ENCODE assay signal across 23 mouse cellular contexts in genomic region chr2:132603706-132604105, GRCm38 (mm10). TPM values are rescaled to one million over a fixed set of nuclear protein-coding genes. Genes with fewer than 3 reads are reported as not detected.
A peak's percentile ranks its signal among the peaks of the same experiment; 100 is the strongest.
DNase-seq lines count a peak whose midpoint lies in the region; TF ChIP-seq lines count a peak whose summit lies in the region.
"Had no signal": no experiment of that assay in that cellular context is flagged by ENCODE, and none has a peak within 500 bp of the region (broad histone marks: within the 10 kb centered on the region; RNA-seq: fewer than 3 reads in every experiment).

No protein-coding gene starts in this region.

- 89% methylated on average over 2 of the region's 2 CpGs for WGBS in macrophage (ENCODE audit: missing documents)

- H3K36me3 ChIP-seq in macrophage (ENCODE audit: inconsistent target): no peaks in the 10 kb centered on the region
- H3K36me3 ChIP-seq: embryonic facial prominence, embryonic 13.5 days; embryonic facial prominence, embryonic 15.5 days; forebrain, embryonic 10.5 days; forebrain, embryonic 12.5 days; G1E had no signal

- DNase-seq in adrenal gland, adult 2 months: peak; percentile 31
- DNase-seq in adrenal gland, adult 8-10 months: no peak
- no peak for DNase-seq in layer of hippocampus, adult 2 months (ENCODE audit: low spot score in 2 of 2)
- DNase-seq in layer of hippocampus, adult 8-10 months (ENCODE audit: low spot score in 2 of 2): no peak
- DNase-seq in adipocyte (ENCODE audit: low spot score): peak; percentile 79
- DNase-seq in lung, postnatal 4 days: no peak
- DNase-seq: adrenal gland, postnatal 14 days; adrenal gland, postnatal 36 days; B cell, adult 2 months; cerebellum, adult 11 months; cerebellum, adult 18-20 months; cerebellum, adult 8-10 months; cerebellum, adult 9-11 months; cerebellum, postnatal 14 days; cerebellum, postnatal 36 days; embryo, embryonic 11 days had no signal

- H3K27ac ChIP-seq in layer of hippocampus, adult 2 months: 0 out of 2 replicates have a peak overlapping the region, but pooled peaks have one; percentile 29
- peak overlapping the region; percentile 19; the same call in 1 of the 2 replicates for H3K27ac ChIP-seq in macrophage
- H3K27ac ChIP-seq: embryonic facial prominence, embryonic 13.5 days; embryonic facial prominence, embryonic 15.5 days; forebrain, embryonic 10.5 days; forebrain, embryonic 12.5 days had no signal

- no peak overlapping the region for H3K4me3 ChIP-seq in layer of hippocampus, adult 2 months
- H3K4me3 ChIP-seq in macrophage (ENCODE audit: inconsistent target): no peak overlapping the region
- H3K4me3 ChIP-seq: embryonic facial prominence, embryonic 13.5 days; embryonic facial prominence, embryonic 15.5 days; erythroblast, embryonic 14.5 days; forebrain, embryonic 10.5 days; forebrain, embryonic 12.5 days had no signal

- no peaks in the 10 kb centered on the region for H3K79me2 ChIP-seq in macrophage (ENCODE audit: inconsistent target)

- TF ChIP-seq CTCF in layer of hippocampus, adult 2 months (conservative IDR thresholded peaks at IDR 0.05): no peak

RNA-seq across cellular contexts. Expression of gene Gpcpd1, which starts 16.2 kb away (rescaled TPM):
- total RNA-seq in adrenal gland, adult 2 months (2021): 10 to 100 TPM; 18.6 to 41.7 TPM
- polyA plus RNA-seq in adrenal gland, adult 2 months (2012; rRNA removed): 1.3 and 2.1 TPM in 2 replicates
- 10 to 100 TPM; 19.5 to 61.3 (median 25.4) TPM for total RNA-seq in adrenal gland, adult 8-10 months (2022)
- 10 to 100 TPM; 72.3 to 75.6 TPM for total RNA-seq in layer of hippocampus, adult 2 months (2021)
- total RNA-seq in layer of hippocampus, adult 8-10 months (2022): 10 to 100 TPM; 65.3 to 79.3 (median 70.9) TPM
- 100 to 1,000 TPM in 23 of 26 experiments, 10 to 100 TPM in 3; 31.2 to 298 (median 216) TPM for total RNA-seq in macrophage (2018; cell fraction: chromatin; rRNA removed)
- total RNA-seq in macrophage (2018; cell fraction: cytosol; rRNA removed): 10 to 100 TPM; 34.0 to 61.6 (median 45.3) TPM
- 100 to 1,000 TPM in 18 of 26 experiments, 10 to 100 TPM in 8; 32.5 to 240 (median 113) TPM for total RNA-seq in macrophage (2018; cell fraction: nucleus; rRNA removed)
- polyA plus RNA-seq in macrophage (2018): 32.8 to 48.7 TPM (median 39.6 TPM) in 3 replicates

Comparison
In these comparisons a context has a peak if more than half of its experiments do, and no peak if none do; other contexts are left out.
1. DNase-seq: peak in adrenal gland, adult 2 months (single experiment) and adipocyte (single experiment); none in adrenal gland, adult 8-10 months (single experiment), layer of hippocampus, adult 2 months (0 of 2), layer of hippocampus, adult 8-10 months (0 of 2) and lung, postnatal 4 days (0 of 2).